Mouse (Mus musculus) ES-E14 (cell line): ENCODE measurements at regions not wholly inside any gene's neighbourhood (a gene's known extent, or its start where the extent isn't known, plus 50 kb on each side); places are given as distances from the start of the nearest gene placed in this dataset.

Experiments used
- CHD2 ChIP-seq: IDR thresholded peaks from 2 replicates; pipeline ENCODE4 v1.6.1; 2014; ENCODE audit warnings: mild to moderate bottlenecking, low read depth, low read length, inconsistent platforms
- HCFC1 ChIP-seq: IDR thresholded peaks from 2 replicates; pipeline ENCODE4 v1.6.1; 2012; ENCODE audit warnings: low read length, inconsistent platforms, borderline replicate concordance; ENCODE audit not compliant: insufficient read depth
- ZC3H11A ChIP-seq: IDR thresholded peaks from 2 replicates; pipeline ENCODE4 v1.6.1; 2012; ENCODE audit warnings: low read depth, mild to moderate bottlenecking, inconsistent platforms, low read length, borderline replicate concordance

DNA sequence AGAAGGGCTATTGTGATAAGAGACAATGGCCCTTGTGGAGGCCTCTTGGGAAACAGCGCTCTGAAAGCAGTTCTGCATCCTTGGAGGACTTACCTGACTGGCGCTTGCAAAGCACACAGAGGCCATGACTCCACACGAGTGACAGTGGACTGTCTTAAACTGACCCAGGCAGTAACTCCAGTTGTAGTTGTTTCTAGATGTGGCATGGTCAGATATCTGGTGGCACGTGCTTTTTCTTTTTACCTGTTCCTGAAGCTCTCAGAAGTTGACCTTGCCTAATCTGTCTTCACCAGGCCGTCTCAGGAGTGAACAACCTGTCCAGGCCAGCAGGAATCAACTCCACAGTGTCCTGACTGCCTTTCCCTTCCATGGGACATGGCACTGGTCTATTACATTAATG lies 129.6 kb upstream of the Fbxo11 start:
- TF ChIP-seq CHD2, result no peak
- no peak for TF ChIP-seq HCFC1
- no peak for TF ChIP-seq ZC3H11A
